Mouse (Mus musculus) thymus, adult 18-20 months (tissue): ENCODE measurements around the gene Trpv4.

Source experiments
- DNase-seq, 2 experiments: peaks; one replicate each; pipeline ENCODE4 v3.0.0; 2022; ENCODE audit warnings: mixed read lengths in 2 of 2

Gene Trpv4

GRCm38 (mm10) chr5:114667228-114667856 lies 9.1 kb upstream of the Trpv4 start:
- peak; percentile 96 for DNase-seq

DNA sequence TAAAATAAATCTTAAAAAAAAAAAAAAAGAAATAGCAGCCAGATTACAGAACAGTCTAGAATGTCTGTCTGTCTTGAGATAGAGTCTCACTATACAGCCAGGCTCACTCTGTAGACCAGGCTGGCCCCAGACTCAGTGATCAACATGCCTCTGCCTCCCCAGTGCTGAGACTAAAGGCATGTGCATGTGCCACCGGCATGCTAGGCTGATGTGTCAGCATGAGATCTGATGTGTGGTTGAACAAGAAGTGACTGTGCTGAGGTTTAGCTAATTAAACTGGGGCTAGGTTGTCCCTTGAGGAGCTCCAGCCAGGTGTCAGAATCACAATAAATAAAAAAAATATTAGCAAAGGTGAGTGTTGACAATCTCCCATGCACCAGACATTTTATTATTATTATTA lies 8.4 kb upstream of the Trpv4 start:
- DNase-seq = no peak

DNA sequence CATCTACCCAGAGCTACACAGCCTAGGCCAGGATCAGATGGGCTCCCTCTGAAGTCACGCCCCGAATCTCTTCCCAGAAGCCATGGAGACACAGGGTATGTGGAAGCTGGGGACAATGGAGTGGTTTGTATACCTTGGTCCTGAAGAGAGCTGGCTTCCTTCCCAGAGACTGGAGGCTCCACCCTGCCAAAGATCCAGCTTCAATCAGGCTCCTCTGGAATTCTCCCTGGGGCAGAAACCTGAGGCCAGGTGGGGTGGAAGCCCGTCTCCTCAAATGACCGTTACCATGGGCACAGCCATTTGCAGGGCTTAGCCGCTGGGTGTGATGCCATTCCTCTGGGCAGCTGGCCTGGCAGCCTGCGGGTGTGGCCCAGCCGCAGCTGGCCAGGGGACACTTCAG lies 6.5 kb upstream of the Trpv4 start:
- DNase-seq = no peak

- no peak for DNase-seq
These were observed 5.9 kb upstream of the Trpv4 start for GRCm38 (mm10) chr5:114664139-114664538.

DNA sequence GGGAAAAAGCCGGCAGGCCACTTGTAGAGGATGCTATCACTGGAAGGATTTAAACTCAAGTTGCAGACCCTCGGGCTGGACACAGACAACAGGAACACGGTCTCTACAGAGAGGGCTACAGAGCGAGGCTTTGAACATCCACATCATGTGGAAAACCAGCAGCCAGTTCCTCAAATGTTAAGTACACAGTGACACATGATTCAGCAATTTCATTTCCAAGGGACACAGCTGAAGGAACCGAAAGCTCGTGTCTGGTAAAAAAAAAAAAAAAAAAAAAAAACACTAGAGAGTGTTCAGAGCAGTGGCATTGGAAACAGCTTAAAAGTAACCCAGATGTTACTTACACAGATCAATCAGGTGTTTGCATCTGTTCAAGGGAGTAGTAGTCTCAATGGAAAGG lies 2.8 kb upstream of the Trpv4 start:
- DNase-seq = no peak

- DNase-seq = no peak
These were observed 795 bp downstream of the Trpv4 start for GRCm38 (mm10) chr5:114657426-114657825.

- DNase-seq = no peak
These were observed 1.9 kb downstream of the Trpv4 start for GRCm38 (mm10) chr5:114656305-114656704.

GRCm38 (mm10) chr5:114655721-114656120 lies 2.5 kb downstream of the Trpv4 start:
- no peak for DNase-seq

DNA sequence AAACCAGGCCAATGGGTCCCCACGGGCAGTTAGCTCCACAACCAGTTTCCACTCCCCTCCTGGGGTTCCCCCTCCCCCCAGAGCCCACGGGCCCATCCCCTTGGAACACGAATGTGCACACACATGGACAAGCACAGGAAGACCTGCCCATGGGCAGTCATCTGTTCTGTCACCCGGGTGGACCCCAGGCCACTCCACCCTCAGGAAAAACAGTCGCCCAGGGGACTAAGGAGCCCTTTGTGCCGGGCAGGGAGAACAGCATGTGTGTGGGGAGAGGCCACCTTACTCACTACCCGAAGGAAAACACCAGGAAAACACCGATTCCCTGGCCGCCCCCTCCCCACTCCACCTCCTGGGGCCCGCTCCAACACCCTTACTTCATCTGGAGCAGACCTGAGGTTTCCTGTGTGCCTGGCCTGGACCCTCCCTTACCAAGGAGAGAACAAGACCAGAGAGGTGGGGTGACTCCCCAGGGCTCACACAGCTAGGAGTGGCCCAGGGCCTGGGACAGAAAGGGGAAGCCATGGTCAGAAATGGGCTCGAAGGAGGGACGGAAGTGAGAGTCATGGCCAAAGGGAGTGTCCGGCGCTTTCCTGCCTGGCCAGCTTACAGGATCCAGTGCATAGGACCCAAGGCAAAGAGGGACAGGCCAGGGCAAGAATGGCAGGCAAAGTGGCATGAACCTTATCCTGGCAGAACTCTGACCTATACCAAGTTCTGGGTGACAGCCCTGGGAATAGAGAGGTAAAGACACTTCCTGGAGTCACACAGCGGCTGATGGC lies 4.4 kb downstream of the Trpv4 start:
- no peak for DNase-seq

DNA sequence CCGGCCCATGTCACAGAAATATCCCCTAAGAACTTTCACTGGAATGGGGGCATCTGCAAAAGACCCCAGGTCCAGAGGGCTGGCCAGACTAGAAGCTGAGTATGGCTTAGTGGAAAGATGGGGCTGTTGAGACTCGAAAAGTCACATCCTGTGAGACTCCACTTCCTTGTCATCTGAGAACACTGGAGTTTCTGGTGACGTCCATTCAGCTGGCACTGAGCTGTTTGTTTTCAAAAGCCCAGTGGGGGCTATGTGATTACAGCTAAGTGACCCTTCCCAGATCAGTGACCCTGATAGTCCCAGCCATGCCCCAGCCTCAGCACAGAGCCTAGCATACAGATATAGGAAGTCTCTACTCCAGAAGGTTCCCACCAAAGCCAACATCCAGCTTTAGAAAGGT lies 6.8 kb downstream of the Trpv4 start:
- DNase-seq = no peak

DNA sequence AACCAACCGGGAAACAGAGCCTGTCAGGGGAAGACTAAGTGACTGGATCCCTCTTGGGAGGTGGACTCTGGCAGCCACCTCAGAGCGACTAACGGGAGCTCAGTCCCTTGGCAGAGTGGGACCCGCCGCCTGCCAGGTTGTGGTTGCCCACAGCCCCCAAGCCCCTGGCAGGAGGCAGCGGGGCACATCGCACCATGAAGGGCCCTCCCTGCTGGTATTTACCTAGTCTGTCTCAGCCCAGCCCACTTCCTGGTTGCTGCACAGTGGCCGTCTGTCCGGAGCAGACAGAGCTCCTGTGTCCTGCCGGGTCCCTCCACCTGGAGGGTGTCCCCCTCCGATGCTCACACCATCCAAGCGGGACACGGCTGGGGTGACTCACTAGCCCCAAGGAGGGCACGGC lies 7.2 kb downstream of the Trpv4 start:
- no peak for DNase-seq

DNA sequence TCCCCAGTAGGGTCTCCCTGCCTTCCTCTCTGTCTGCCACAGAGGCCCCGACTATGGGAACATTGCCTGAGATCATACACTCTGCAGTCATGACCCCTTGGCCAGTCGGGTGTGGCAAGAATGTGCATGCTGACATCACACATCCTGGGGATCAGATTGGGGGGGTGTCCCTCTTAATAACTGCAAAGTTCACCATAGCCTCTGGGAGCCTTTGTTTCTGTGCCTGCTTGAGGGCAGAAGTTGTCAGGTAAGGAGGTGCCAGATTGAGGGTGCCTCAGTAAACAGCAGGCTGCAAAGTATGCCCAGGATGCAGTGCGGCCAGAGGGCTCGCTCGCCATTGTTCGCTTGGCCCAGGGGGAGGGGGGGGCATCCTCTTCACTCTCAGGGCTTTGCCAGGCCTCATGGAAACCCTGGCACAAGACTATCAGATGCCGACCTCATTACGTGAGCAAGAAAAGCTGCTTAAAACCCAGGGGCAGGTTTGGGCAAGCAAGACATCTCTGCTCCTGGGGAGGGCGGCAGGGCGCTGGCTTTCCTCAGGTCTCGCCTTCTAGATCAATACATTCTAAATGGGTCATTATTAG lies 9.4 kb downstream of the Trpv4 start:
- no peak for DNase-seq

DNA sequence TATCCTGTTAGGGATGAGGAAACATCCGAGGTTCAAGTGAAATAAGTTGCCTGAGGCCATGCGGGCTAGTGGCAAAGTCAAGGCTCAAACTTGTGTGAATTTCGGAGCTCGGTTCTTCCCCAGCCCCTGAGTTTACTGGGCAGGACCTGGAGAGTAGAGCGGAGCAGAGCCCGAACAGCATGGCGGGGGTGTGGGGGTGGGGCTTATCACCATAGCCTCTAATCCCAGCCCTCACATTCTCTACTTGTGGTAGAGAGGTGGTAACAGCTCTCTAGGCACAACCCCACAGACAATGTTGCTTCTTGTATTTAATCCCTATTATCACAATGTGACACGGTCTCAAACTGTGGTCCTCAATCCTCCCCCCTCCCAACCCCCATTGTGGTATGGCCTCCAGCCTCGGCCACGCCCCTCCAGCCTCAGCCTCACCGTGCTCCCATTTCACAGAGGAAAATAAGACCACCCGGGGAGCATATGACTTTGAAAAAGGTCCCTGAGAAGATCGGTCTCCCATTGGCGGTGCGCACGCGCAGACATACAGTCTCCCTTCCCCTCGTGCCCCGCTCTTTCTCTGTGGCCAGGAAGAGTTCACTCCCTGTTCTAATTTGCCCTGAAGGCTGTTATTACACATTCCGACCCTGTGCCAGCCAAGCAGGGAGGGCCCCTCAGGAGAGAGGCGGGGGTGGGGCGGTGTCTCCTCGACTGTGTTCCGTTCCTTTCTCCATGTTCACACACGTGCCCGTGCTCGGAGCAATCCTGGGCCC lies 10.8 kb downstream of the Trpv4 start:
- DNase-seq = no peak

DNA sequence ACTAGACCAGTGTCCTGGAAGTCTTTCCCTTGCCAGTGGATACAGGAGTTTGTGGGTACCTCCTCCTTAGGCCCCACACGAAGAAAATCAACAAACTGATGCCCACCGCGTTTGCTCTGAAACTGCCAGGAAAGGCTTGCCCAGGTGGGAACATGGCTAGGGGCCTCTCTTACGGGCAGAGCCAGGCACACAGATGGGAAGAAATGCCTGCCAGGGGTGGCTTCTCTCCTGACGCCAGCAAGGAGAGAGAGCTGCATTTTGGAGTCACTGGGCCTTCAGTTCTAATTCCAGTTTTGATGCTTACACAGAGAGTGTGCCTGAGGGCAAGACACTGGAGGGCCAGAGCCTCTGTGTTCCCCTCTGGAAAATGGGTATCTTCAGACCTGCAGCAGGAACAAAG lies 12.3 kb downstream of the Trpv4 start:
- DNase-seq = no peak

DNA sequence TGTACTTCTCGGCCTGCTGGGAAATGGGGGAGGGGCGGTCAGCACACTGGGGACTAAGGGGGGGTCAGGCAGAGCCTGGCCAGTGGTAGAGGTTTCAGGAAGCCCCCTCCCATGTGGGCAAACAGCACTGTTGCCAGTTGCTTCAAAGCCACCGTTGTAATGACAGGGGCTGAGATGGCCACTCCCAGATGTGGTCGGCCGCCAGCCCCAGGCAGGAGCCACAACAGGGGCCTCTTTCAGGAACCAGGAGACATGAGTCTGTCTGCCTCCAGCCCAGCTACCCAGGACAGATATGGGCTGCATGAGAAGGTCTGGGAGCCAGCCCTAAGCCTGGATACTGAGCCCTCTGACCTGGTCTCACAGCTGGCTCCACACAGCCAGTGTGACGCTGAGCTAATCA lies 13.3 kb downstream of the Trpv4 start:
- no peak for DNase-seq

- DNase-seq = no peak
These were observed 17.4 kb downstream of the Trpv4 start for GRCm38 (mm10) chr5:114640809-114641208.

GRCm38 (mm10) chr5:114639645-114639957 lies 18.6 kb downstream of the Trpv4 start:
- no peak for DNase-seq

DNA sequence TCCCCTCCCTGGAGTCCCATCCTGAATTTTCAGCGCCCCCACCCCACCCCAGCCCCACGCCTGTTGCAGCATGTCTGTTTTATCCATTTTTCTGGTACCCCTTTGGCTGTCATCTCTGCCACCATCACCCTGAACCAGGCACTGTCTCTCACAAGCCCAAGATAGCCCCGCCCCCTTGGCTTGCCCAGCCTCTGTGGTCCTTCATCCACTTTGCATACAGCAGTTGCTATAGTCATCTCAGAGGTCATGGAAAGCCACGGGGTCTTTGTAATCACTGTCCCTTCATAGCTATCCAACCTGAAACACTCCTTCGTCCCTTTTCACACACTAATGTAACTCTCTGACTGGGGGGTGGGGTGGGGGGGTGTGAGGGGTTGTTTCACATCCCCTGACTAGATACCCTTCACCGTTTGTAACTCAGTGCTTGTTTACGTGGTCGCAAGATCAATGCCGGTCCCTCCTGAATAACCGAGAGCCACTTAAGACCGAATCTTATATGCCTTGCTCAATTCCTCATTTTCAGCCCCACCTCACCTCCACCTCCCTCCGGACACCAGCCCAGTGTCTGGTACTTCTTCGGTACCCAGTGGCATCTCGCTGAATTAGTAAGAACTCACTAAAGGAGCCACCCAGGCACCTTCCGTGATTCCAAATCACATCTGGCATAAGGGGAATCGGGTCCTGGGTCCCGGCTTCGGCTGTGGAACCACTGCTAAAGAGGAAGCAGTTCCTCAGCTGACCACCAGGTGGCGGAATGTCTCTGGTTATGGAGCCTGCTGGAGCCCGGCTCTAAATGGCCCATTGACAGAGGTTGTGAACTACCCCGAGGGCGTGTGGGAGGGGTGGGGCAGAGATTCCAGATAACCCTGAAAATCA lies 19.2 kb downstream of the Trpv4 start:
- peak; percentile 55 to 63 for DNase-seq

- no peak for DNase-seq
These were observed 22.1 kb downstream of the Trpv4 start for GRCm38 (mm10) chr5:114636091-114636490.

DNA sequence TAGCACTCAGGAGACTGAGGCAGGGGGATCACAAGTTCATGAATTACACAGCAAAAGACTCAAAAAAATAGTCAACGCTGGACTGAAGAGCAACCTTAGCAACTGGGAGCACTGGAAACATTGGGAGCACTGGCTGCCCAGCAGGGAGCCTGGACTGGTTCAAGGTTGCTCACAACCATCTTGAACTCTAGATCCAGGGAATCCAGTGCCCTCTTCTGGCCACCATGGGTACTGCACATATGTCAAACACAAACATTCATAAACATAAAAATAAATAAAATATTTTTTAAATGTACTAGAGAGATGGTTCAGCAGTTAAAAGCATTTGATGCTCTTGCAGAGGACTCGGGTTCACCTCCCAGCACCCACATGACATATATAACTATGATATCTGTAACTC lies 26.9 kb downstream of the Trpv4 start:
- DNase-seq = no peak

DNA sequence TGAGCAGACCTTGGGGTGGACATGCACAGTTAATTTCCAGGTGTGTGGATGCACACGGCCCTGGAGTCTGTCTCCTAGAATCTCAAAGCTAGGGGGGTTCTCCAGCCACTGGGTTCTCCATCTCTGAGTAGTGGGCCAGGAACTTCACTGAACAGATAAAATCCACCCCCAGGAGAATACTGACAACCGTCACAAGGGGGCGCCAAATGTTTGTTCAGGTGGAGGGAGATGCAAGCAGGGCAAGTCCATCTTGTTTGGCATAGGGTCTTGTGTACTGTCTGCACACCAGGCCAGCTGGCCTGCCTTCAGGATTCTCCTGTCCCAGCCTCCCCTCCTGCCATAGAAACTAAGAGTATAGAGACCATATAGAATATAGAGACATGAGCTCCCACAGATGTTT lies 32.6 kb downstream of the Trpv4 start:
- no peak for DNase-seq

DNA sequence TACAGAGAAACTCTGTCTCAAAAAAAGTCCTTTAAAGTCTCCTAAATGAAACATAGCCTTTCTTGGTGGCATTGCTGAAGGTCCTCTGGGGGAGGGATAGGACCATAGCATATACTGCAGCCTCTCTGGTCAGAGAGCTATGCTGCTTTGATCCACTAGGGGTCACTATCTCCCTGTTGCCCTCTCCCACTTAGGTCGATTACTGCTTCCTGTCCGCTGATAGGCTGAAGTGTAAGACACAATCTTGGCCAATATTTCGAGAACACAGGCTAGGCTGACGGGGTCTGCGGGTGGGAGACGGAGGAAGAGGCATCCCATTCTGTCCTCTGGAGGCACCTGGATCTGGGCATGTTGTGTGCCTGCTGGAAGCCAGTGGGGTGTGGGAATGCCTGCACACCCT lies 37.9 kb downstream of the Trpv4 start:
- DNase-seq = no peak

DNA sequence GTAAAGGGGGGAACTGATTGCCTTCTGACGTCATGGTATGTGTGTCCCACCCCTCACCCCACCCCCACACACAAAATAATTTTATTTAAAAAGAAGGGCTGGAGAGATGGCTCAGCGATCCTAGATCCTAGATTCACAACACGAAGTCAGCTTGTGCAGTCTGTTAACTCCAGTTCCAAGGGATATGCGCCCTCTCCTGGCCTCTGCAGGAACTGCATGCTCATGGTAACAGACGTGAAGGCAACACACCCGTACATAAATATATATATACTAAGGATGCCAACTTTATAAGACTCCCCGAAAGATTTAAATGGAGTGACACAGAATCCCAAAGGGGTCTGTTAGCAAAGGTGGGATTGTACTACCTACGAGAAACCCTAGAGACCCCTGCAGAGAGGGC lies 39.4 kb downstream of the Trpv4 start:
- peak; percentile 43 for DNase-seq
